Mouse (Mus musculus) kidney, adult 11 months (tissue): Measurements from ENCODE around the gene Ubac2.

Experiments
- DNase-seq: peaks from one replicate; pipeline ENCODE4 v3.0.0; 2022

Gene Ubac2

GRCm38 (mm10) chr14:122011768-122012167, 133.3 kb downstream of the Ubac2 start:
- no peak for DNase-seq

- DNase-seq: no peak
Measured at GRCm38 (mm10) chr14:122012193-122012592, 133.8 kb downstream of the Ubac2 start.

GRCm38 (mm10) chr14:122012814-122013213, 134.4 kb downstream of the Ubac2 start:
- no peak for DNase-seq

DNA sequence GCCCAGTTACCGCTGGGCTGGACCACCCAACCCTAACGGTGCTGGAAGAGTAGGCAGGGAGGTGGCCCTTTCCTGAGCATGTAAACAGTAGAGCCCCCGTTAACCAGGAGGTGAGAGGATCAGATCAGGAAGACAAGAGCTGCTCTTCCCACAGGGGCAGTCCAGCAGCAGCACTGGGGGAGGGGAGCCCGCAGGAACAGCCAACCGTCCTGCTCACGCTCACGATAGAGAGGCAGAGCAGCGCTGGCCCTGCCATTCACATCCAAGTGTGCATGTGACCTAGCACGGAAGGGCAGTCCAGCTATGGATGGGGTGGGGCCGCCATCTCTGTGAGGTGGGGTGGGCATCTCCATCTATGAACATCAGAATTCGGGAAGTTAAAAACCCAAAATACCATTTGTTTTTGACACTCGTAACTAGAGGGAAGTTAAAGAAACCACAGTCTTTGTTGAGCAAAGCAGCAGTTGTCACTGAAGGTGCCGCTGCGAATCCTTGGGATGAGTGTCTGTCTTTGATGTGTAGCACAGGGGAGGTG, 135.1 kb downstream of the Ubac2 start:
- no peak for DNase-seq

DNA sequence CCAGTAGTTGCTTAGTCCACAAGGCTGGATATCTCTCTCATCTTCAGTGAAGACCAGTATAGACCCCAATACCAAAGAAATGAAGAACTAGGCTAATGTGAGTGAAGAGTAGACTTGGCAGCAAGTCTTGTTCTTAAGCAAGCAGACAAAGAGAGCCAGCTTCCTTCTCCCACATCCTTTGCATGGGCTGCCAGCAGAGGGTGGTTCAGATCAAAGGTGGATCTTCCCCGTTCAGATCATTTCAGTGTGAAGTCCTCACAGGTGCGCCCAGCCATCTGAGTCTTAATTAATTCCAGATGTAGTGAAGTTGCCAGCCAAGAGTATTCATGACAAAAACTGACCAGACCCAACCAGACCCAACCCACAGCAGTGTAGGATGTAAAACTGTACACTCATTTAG, 139.5 kb downstream of the Ubac2 start:
- no peak for DNase-seq

- no peak for DNase-seq
Measured at GRCm38 (mm10) chr14:122019389-122019788, 141.0 kb downstream of the Ubac2 start.

- no peak for DNase-seq
Measured at GRCm38 (mm10) chr14:122020567-122020966, 142.1 kb downstream of the Ubac2 start.

DNA sequence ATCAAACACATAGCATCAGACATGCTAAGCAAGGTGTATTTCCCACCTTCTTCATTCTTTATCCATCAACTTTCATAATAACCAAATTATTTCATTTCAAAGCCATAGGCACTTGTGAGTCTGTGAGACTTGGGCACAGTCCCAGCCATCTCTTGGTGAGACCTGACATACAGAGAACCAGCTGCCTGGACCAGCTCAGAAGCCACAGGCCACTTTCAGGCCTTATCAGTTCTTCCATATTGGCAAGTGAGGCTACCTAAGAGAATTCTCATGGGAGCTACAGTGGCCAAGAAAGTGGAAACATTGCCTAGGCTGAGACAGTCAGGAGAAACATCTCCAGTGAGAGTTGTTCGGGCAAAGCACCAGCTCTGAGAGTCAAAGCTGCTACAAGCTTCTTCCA, 144.6 kb downstream of the Ubac2 start:
- DNase-seq: no peak

GRCm38 (mm10) chr14:122023928-122024327, 145.5 kb downstream of the Ubac2 start:
- no peak for DNase-seq

DNA sequence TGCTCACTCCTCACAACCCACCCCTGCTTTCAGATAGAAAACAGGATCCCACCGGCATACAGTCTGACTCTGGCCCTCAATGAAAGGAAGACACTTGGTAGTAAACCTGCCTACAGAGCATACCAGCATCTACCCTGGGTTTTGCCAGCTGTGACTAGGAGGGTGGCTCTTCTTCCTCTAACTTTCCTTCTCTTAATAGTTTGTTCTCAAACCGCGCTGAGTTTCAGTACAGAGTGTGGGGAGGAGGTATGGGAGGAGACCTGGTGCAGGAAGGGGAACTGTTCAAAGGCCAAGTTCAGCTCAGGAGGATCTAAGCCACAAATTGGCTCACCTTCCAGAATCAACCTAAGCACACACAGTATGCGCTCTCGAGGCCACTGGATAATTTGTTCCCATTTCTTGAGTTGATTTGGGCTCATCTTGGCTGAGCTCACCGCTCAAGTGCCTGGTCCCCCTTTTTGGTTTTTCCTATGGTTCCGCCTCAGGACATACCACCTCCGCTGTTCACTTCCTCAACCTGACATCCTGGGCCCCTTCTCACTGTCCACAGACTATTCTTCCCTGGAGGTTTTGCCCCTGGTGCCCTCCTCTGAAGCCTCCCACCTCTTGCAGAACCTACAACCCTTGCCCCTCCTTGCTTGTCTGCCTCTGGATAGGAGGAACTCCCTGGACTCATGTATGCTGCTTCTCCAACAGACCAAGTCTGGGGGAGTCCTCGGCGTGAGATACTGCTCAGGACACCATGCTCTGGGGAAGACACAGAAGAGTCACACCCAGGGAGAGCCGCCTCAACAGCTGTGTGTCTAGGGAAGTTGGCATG, 150.7 kb downstream of the Ubac2 start:
- no peak for DNase-seq

DNA sequence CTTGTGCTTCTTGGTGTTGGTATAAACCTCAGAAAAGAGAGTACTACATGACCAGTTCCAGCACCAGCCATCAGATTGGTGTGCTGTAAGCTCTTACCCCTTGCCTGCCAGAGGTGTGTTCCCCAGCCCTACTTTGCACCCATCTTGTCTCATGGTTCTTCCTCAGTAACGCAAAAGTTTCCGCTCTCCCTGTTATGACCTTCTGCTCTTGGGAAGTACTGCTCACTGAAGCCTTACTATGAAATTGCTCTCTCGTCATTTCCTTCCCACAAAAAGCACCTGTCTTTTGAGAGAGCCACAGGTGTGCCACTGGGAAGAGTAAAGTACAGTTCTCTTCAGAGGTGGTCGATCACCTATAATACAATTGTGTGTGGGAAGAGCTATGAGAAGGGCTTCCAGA, 151.4 kb downstream of the Ubac2 start:
- DNase-seq: no peak

GRCm38 (mm10) chr14:122032045-122032444, 153.6 kb downstream of the Ubac2 start:
- no peak for DNase-seq

DNA sequence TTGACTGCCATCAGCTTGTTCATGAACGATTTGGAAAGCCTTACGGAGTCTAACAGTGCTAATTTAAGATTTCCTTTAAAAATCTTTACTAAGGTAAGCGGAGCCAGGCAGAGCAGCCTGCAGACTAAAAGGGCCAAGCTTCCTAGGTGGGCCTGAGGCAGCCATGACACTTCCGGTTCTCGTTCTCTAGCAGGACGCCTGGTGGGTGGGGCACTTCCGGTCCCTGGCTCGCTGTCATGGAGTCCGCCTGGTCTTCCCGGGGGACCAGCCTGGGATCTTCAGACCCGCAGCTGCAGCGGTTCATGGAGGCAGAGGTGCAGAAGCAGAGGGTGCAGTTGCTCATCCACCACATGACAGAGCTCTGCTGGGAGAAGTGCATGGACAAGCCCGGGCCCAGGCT, 156.0 kb downstream of the Ubac2 start, which contains the start of gene Timm8a2:
TSS of gene Timm8a2 (plus strand) at position 224 of the 400 bp plus-strand sequence.
- no peak for DNase-seq

DNA sequence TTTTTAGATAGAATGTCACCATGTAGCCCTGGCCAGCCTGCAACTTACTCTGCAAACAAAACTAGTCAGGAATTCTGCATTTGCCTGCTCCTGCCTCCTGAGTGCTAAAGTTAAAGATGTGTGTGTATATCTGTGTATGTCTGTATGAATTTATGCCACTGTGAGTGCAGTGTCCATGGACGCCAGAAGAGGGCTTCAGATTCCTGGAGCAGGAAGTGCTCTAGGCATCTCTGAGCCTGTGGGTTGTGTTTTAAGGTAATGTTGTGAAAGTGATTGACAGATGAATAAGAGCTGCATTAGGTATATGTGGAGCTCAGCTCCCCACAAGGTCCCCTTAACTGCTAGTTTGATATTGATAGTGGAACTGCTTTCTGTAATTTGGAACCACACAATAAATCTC, 156.8 kb downstream of the Ubac2 start:
- DNase-seq: no peak

- DNase-seq: no peak
Measured at GRCm38 (mm10) chr14:122035860-122036259, 157.4 kb downstream of the Ubac2 start.

- no peak for DNase-seq
Measured at GRCm38 (mm10) chr14:122038874-122039647, 160.6 kb downstream of the Ubac2 start.

GRCm38 (mm10) chr14:122041413-122041825, 163.0 kb downstream of the Ubac2 start:
- DNase-seq: no peak

DNA sequence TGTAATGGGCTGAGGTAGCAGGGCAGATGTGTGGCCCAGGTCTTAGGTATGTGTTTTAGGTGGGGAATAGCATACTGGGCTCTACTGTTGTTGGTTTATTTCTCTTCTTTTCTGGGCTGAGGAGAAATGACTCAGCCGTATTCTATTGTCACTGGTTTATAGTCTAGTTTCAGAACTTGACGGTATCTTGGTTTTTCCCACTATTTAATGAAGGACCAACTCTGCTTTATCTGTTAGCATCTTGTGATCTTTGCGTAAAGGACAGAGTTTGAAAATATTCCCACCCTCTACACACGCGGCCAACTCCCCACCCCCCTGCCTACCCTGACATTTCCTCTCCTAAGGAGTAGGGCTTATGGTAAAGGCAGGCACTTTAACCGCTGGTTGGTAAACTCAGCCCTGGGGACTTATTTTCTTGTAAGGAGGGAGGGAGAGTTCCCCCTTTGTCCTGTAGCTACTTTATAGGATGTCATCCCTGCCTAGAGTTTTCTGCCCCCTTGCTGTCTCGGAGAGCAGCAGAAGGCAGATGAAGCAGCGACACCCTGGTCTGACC, 163.8 kb downstream of the Ubac2 start:
- no peak for DNase-seq

GRCm38 (mm10) chr14:122047784-122048183, 169.4 kb downstream of the Ubac2 start:
- no peak for DNase-seq

GRCm38 (mm10) chr14:122048816-122049215, 170.4 kb downstream of the Ubac2 start:
- no peak for DNase-seq

DNA sequence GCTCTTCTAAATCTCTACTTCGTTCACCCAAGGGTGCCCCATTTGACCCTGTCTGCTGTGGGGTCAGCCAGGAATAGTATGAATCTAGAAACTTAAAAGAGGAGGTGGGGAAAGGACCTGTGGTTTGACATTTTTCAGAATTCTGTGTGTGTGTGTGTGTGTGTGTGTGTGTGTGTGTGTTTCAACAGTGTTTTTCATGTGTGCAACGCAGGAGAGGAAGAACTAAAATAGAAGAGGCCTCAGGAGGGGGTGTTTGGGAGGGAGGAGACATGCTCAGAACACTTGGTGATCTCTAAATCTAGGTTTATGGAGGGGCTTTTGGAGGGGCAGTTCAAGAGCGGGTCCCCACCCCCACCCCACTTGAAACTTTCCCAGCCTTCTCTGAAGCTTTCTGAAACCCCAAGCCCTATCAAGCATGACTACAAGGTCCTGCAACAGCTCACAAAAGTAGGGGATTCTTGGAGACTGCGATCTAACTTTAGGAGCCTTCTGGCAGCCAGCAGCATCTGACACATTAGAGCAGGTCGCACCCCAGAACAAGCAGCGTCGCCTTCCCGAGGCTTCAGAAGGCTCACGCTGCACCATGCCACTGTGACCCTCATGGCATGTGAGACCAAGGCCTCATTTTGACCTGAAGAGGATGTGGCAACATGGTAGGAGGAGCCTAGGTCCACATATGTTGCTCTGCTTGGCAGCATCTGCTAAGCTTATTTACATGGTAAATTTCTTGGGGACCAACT, 174.6 kb downstream of the Ubac2 start:
- no peak for DNase-seq

DNA sequence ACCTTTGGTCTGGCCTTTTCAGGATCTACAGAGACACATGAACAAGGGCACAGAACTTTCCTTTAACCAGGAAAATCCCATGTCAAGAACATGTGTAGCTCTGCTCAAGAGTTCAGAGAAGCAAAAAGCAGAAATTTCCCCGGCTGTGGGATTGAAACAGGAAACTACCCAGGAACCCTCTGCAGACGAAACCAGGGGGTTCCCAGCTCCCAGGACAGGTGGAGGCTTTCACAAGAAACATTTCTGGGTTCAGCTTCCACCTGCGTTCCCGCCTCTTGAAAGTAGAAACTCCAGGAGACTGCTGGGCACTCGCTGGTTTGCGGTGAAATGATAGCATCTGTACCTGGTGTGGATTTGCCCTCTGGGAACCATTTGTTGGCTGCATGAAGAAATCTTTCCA, 178.5 kb downstream of the Ubac2 start:
- DNase-seq: no peak

- DNase-seq: no peak
Measured at GRCm38 (mm10) chr14:122057941-122058346, 179.5 kb downstream of the Ubac2 start.
